Mouse (Mus musculus) thymus, adult 2 months (tissue): Measurements from ENCODE around the gene Rpl15. TPM values are rescaled to one million over a fixed set of nuclear protein-coding genes. Genes with fewer than 3 reads are reported as not detected.

Experiments used
- DNase-seq: peaks from one replicate; pipeline ENCODE4 v3.0.0; 2021
- H3K27ac ChIP-seq: fragments of 200-500 bp; 2 replicates; pipeline ENCODE4 v1.5.1; 2012; ENCODE audit warnings: low read length, control low read depth; ENCODE audit not compliant: control insufficient read depth, insufficient read depth
- H3K27me3 ChIP-seq: fragments of 200-500 bp; 2 replicates; pipeline ENCODE4 v1.6.1; 2012; ENCODE audit warnings: mild to moderate bottlenecking, low read length, moderate library complexity, mixed read lengths; ENCODE audit not compliant: control insufficient read depth, insufficient read depth
- H3K36me3 ChIP-seq: fragments of 200-500 bp; 2 replicates; pipeline ENCODE4 v1.6.1; 2012; ENCODE audit warnings: mild to moderate bottlenecking, low read length, moderate library complexity; ENCODE audit not compliant: control insufficient read depth, insufficient read depth
- H3K4me1 ChIP-seq: fragments of 200-500 bp; replicated peaks from 2 replicates; pipeline ENCODE4 v1.6.1; 2012; ENCODE audit warnings: low read length; ENCODE audit not compliant: control insufficient read depth, insufficient read depth
- H3K4me3 ChIP-seq: fragments of 200-500 bp; 2 replicates; pipeline ENCODE4 v1.5.1; 2012; ENCODE audit warnings: mild to moderate bottlenecking, low read length, control low read depth, moderate library complexity; ENCODE audit not compliant: control insufficient read depth, insufficient read depth
- CTCF ChIP-seq: fragments of 200-500 bp; IDR thresholded peaks from 2 replicates; pipeline ENCODE4 v1.5.1; 2012; ENCODE audit warnings: mild to moderate bottlenecking, control low read depth, low read length, moderate library complexity, borderline replicate concordance; ENCODE audit not compliant: control insufficient read depth, poor library complexity, insufficient read depth; ENCODE audit errors: extremely low read depth
- WGBS: fragments of 180-500 bp; shearing (Covaris S2); methylation state at CpG from one replicate; pipeline ENCODE4 v1.1.7; 2018; 5-methylcytosine and 5-hydroxymethylcytosine counted together
- polyA plus RNA-seq: library from polyadenylated mRNA; depleted of rRNA; stranded (reverse); fragments of >200 nt; gene quantifications from 2 replicates; pipeline ENCODE4 v1.2.3, GENCODE M21; 2012; rRNA removed

Rpl15 gene
- polyA plus RNA-seq, 1 experiment: 467 TPM

- H3K27me3 ChIP-seq: no peaks in the 10 kb centered on the region
- no peak overlapping the region for H3K4me3 ChIP-seq
- no peaks in the 10 kb centered on the region for H3K4me1 ChIP-seq
- no peak overlapping the region for H3K27ac ChIP-seq
- WGBS: 98% methylated on average over 6 of the region's 6 CpGs
- no peak for TF ChIP-seq CTCF
- DNase-seq: no peak
- no peaks in the 10 kb centered on the region for H3K36me3 ChIP-seq
Measured at GRCm38 (mm10) chr14:18221977-18222376, 49.2 kb downstream of the Rpl15 start.

Other genes starting within 250 kb of the Rpl15 start
- gene Nr1d2, start 32.3 kb downstream of the Rpl15 start, polyA plus RNA-seq: 9.2 and 10.2 TPM in 2 replicates
- gene Nkiras1, start 255 bp downstream of the Rpl15 start, polyA plus RNA-seq: 4.6 and 4.7 TPM in 2 replicates
- gene Ube2e1, start 60.5 kb upstream of the Rpl15 start, polyA plus RNA-seq: 45.5 and 52.5 TPM in 2 replicates